Mouse (Mus musculus) neural tube, embryonic 15.5 days (tissue): ENCODE data around the gene Zfp763. TPM values are rescaled to one million over a fixed set of nuclear protein-coding genes. Genes with fewer than 3 reads are reported as not detected.

Experiments used
- ATAC-seq: fragments of 200-750 bp; cut with Nextera tagmentation; 2 replicates; pipeline ENCODE4 v1.8.0; 2017; ENCODE audit warnings: mild to moderate bottlenecking, moderate TSS enrichment, moderate library complexity; ENCODE audit not compliant: low FRiP score
- H3K27ac ChIP-seq: fragments of 300-500 bp; sonication (generic); replicated peaks from 2 replicates; pipeline ENCODE4 v1.5.1; 2015; ENCODE audit warnings: mild to moderate bottlenecking, inconsistent platforms
- H3K27me3 ChIP-seq: fragments of 300-500 bp; sonication (generic); replicated peaks from 2 replicates; pipeline ENCODE4 v1.6.1; 2015; ENCODE audit warnings: inconsistent platforms
- H3K36me3 ChIP-seq: fragments of 300-500 bp; sonication (generic); 2 replicates; pipeline ENCODE4 v1.6.1; 2015; ENCODE audit warnings: inconsistent platforms
- H3K4me1 ChIP-seq: fragments of 300-500 bp; sonication (generic); 2 replicates; pipeline ENCODE4 v1.6.1; 2015; ENCODE audit warnings: inconsistent platforms
- H3K4me2 ChIP-seq: fragments of 300-500 bp; sonication (generic); 2 replicates; pipeline ENCODE4 v1.6.1; 2015; ENCODE audit warnings: inconsistent platforms, mild to moderate bottlenecking, moderate library complexity
- H3K4me3 ChIP-seq: fragments of 300-500 bp; sonication (generic); replicated peaks from 2 replicates; pipeline ENCODE4 v1.5.1; 2015; ENCODE audit warnings: mild to moderate bottlenecking, inconsistent platforms
- H3K9ac ChIP-seq: fragments of 300-500 bp; sonication (generic); replicated peaks from 2 replicates; pipeline ENCODE4 v1.6.1; 2015; ENCODE audit warnings: mild to moderate bottlenecking, inconsistent platforms
- H3K9me3 ChIP-seq: fragments of 300-500 bp; sonication (generic); replicated peaks from 2 replicates; pipeline ENCODE4 v1.6.1; 2016; ENCODE audit warnings: inconsistent platforms
- WGBS: fragments of 180-500 bp; shearing (Covaris S2); methylation state at CpG from one replicate; pipeline ENCODE4 v1.1.7; 2015; ENCODE audit warnings: mixed read lengths; 5-methylcytosine and 5-hydroxymethylcytosine counted together
- polyA plus RNA-seq: library from polyadenylated mRNA; unstranded; fragments of >200 nt; fragmentation: Nextera tagmentation; extraction: Ambion mirVana; gene quantifications from 2 replicates; pipeline ENCODE4 v1.2.1, GENCODE M21; 2015

The Zfp763 gene
- polyA plus RNA-seq, 1 experiment from 2014 or later: 23.7 TPM

DNA sequence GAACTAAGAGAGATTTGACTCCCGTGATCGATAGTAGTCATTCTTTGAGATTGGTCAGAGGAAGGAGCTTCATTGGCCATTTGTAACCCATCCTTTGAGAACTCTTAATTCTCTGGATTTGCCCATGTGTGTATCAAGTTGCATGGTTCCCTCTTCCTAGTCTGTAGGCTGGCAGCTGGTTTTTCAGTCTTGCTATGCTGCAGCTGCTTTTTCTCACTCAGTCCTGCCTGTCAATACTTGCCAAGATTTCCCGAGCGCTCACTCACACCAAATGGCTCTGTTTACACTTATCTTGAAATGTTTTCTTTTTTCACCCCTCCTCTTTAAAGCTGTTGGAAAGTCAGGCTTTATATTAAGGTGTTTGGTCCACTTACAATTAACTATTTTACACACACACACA is 51.8 kb downstream of the Zfp763 start:
- H3K4me3 ChIP-seq: no peak overlapping the region
- 96% methylated on average over 4 of the region's 4 CpGs for WGBS
- H3K36me3 ChIP-seq: peaks cover 39% of the 10 kb centered on the region
- H3K9me3 ChIP-seq: 0 out of 2 replicates have a peak, but pooled peaks cover 6% of the 10 kb centered on the region
- no peak for ATAC-seq
- no peak overlapping the region for H3K4me2 ChIP-seq
- no peak overlapping the region for H3K27ac ChIP-seq
- no peaks in the 10 kb centered on the region for H3K27me3 ChIP-seq
- no peak overlapping the region for H3K9ac ChIP-seq
- H3K4me1 ChIP-seq: no peaks in the 10 kb centered on the region

Other genes starting within 250 kb of the Zfp763 start
- 35.2 and 37.6 TPM in 2 replicates for gene Zfp871, start 245.1 kb downstream of the Zfp763 start, polyA plus RNA-seq
- gene Zfp811, start 223.5 kb downstream of the Zfp763 start, polyA plus RNA-seq: 42.8 and 49.6 TPM in 2 replicates
- 16.4 and 18.0 TPM in 2 replicates for gene Zfp799, start 203.1 kb downstream of the Zfp763 start, polyA plus RNA-seq
- gene Zfp870, start 141.8 kb downstream of the Zfp763 start, polyA plus RNA-seq: 7.7 and 8.8 TPM in 2 replicates
- gene Cyp4f14, start 116.1 kb downstream of the Zfp763 start, polyA plus RNA-seq: 0.09 TPM in 1 of 2 replicates, not detected in the other
- 8.0 and 8.1 TPM in 2 replicates for gene Cyp4f13, start 86.0 kb downstream of the Zfp763 start, polyA plus RNA-seq
- 8.5 and 9.0 TPM in 2 replicates for gene Zfp472, start 67.6 kb downstream of the Zfp763 start, polyA plus RNA-seq
- 17.9 and 21.5 TPM in 2 replicates for gene Zfp952, start 40.3 kb downstream of the Zfp763 start, polyA plus RNA-seq
- gene 4921501E09Rik, start 34.7 kb upstream of the Zfp763 start, polyA plus RNA-seq: not detected in 2 replicates
- gene Zfp563, start 55.9 kb upstream of the Zfp763 start, polyA plus RNA-seq: 19.6 and 19.8 TPM in 2 replicates
- 0.74 and 1.2 TPM in 2 replicates for gene Morc2b, start 106.3 kb upstream of the Zfp763 start, polyA plus RNA-seq
- 0.05 TPM in 1 of 2 replicates, not detected in the other for gene Olfr55, start 135.0 kb upstream of the Zfp763 start, polyA plus RNA-seq
- gene Olfr239, start 157.9 kb upstream of the Zfp763 start, polyA plus RNA-seq: 0.06 TPM in 2 replicates
- 0.05 and 0.08 TPM in 2 replicates for gene Olfr1564, start 188.3 kb upstream of the Zfp763 start, polyA plus RNA-seq
- 21.4 and 22.3 TPM in 2 replicates for gene Zfp955a, start 221.7 kb upstream of the Zfp763 start, polyA plus RNA-seq
- gene Olfr63, start 231.3 kb upstream of the Zfp763 start, polyA plus RNA-seq: 0.04 and 0.05 TPM in 2 replicates